Mouse (Mus musculus) lung, embryonic 15.5 days (tissue): ENCODE measurements around the gene Cep95. TPM values are rescaled to one million over a fixed set of nuclear protein-coding genes. Genes with fewer than 3 reads are reported as not detected.

Experiments used
- ATAC-seq: fragments of 200-750 bp; cut with Nextera tagmentation; 2 replicates; pipeline ENCODE4 v1.8.0; 2017; ENCODE audit warnings: moderate number of reproducible peaks, borderline replicate concordance; ENCODE audit not compliant: low FRiP score, low TSS enrichment; ENCODE audit errors: extremely low read depth
- H3K27ac ChIP-seq: fragments of 300-500 bp; sonication (generic); 2 replicates; pipeline ENCODE4 v1.5.1; 2015; ENCODE audit warnings: moderate library complexity, mild to moderate bottlenecking, inconsistent platforms
- H3K27me3 ChIP-seq: fragments of 300-500 bp; sonication (generic); 2 replicates; pipeline ENCODE4 v1.6.1; 2015; ENCODE audit warnings: inconsistent platforms
- H3K36me3 ChIP-seq: fragments of 300-500 bp; sonication (generic); 2 replicates; pipeline ENCODE4 v1.6.1; 2015; ENCODE audit warnings: inconsistent platforms
- H3K4me1 ChIP-seq: fragments of 300-500 bp; sonication (generic); 2 replicates; pipeline ENCODE4 v1.6.1; 2015; ENCODE audit warnings: inconsistent platforms
- H3K4me2 ChIP-seq: fragments of 300-500 bp; sonication (generic); 2 replicates; pipeline ENCODE4 v1.6.1; 2015; ENCODE audit warnings: inconsistent platforms, mild to moderate bottlenecking, moderate library complexity
- H3K4me3 ChIP-seq: fragments of 300-500 bp; sonication (generic); 2 replicates; pipeline ENCODE4 v1.5.1; 2015; ENCODE audit warnings: mild to moderate bottlenecking, inconsistent platforms
- H3K9ac ChIP-seq: fragments of 300-500 bp; sonication (generic); 2 replicates; pipeline ENCODE4 v1.6.1; 2015; ENCODE audit warnings: inconsistent platforms
- H3K9me3 ChIP-seq: fragments of 300-500 bp; sonication (generic); 2 replicates; pipeline ENCODE4 v1.6.1; 2016; ENCODE audit warnings: inconsistent platforms
- WGBS: fragments of 180-500 bp; shearing (Covaris S2); methylation state at CpG from one replicate; pipeline ENCODE4 v1.1.7; 2015; 5-methylcytosine and 5-hydroxymethylcytosine counted together
- polyA plus RNA-seq: library from polyadenylated mRNA; unstranded; fragments of >200 nt; fragmentation: Nextera tagmentation; extraction: Ambion mirVana; gene quantifications from 2 replicates; pipeline ENCODE4 v1.2.1, GENCODE M21; 2015

Gene Cep95
- polyA plus RNA-seq, 1 experiment from 2014 or later, result 21.7 TPM

DNA sequence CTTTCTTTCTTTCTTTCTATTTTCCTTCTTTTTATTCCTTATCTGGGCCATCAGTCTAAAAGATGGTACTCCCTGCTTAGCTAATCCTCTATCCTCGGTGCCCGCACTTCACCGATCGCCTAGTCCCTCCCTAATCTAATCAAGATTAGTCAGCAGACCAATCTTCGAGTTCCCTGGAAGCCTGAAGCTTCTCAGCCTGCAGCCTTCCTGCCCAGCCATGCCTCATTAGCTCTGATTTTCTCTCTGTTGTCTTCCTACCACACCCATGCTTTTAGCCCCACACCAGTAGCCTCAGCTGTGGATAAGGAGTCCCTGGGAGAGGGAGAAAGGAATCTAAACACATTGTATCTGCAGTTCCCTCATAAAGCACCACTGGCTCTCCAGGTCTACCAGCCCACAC, 33.5 kb upstream of the Cep95 start:
- Histone ChIP-seq H3K4me1 (0 out of 2 replicates have a peak, but pooled peaks cover 3% of the 10 kb centered on the region), H3K9ac (no peak overlapping the region), H3K4me3 (no peak overlapping the region), H3K36me3 (no peaks in the 10 kb centered on the region), H3K9me3 (no peaks in the 10 kb centered on the region), H3K27me3 (no peaks in the 10 kb centered on the region), H3K4me2 (no peak overlapping the region), H3K27ac (no peak overlapping the region)
- ATAC-seq, result no peak
- 52% methylated on average over 5 of the region's 5 CpGs for WGBS

DNA sequence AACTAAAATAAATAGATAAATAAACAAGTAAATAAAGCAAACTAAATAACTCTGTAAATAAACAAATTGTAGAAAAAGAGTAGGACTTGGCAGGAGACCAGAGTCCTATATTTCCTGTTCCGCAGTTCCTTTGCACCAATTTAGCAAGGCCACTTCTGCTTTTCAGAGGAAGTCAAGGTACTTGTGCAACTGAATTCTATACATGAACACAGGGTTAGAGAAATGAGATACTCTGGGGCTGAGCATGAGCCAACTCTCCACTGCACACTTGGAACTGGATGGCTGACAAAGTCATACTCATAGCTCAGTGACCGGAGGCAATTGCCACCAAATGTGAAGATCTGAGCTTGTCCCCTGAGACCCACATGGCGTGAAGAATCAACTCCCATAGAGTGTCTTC, 30.0 kb upstream of the Cep95 start:
- Histone ChIP-seq H3K4me3 (no peak overlapping the region), H3K9ac (no peak overlapping the region), H3K27ac (no peak overlapping the region), H3K4me1 (peaks cover 21% of the 10 kb centered on the region), H3K36me3 (no peaks in the 10 kb centered on the region), H3K4me2 (no peak overlapping the region), H3K9me3 (no peaks in the 10 kb centered on the region), H3K27me3 (no peaks in the 10 kb centered on the region)
- no peak for ATAC-seq
- 92% methylated on average over 3 of the region's 3 CpGs for WGBS

DNA sequence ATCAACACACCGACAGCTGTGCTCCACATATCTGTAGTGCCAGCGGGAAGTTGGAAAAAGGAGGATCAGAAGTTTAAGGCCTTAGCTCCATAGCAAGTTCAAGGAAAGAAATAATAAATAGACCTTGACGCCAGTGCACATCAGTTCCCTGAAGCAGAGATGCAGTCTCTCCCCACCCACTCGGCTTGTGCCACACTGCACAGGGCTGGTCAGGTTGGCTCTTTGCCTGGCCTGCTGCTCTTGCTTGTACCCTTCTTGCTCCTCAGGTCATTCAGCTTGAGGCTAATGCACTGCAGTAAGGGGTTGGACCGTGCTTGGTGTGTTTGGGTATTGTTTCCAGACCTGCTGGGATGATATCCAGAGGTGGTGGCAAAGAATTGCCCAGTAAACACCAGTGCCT, 28.5 kb upstream of the Cep95 start:
- H3K36me3 ChIP-seq, result 0 out of 2 replicates have a peak, but pooled peaks cover 4% of the 10 kb centered on the region
- H3K27me3 ChIP-seq, result no peaks in the 10 kb centered on the region
- 85% methylated on average over 5 of the region's 5 CpGs for WGBS
- H3K27ac ChIP-seq, result no peak overlapping the region
- H3K9me3 ChIP-seq, result no peaks in the 10 kb centered on the region
- no peak for ATAC-seq
- H3K4me2 ChIP-seq, result no peak overlapping the region
- peaks cover 21% of the 10 kb centered on the region for H3K4me1 ChIP-seq
- no peak overlapping the region for H3K9ac ChIP-seq
- H3K4me3 ChIP-seq, result no peak overlapping the region

DNA sequence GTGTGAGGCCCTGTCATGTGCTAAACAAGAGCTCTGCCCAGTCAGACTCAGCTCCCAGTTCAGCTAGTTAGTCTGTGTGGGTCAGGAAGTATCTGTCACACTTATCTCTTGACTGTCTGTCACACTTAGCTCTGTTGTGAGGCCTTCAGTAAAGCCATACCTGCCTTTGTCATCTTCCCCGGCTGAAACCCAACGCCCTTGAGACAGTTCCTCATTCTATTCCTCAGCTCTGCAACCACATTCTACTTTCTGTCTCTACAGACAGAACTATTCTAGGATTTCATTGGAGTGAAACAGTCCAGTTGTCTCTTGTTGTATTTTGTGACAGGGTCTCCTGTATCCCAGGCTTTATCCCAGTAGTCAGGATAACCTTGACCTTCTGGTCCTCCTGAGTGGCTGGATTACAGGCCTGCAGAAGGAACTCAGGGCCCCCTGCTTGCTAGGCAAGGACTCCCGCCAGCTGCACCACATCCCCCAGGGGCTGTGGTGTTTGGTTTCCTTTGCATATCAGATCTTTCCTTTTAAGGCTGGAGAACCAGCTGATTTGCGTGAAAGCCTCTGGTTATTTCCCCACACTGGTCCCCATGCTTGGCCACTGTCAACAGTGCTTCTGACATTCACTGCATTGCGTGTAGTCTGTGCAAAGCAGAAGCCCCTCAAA, 26.8 kb upstream of the Cep95 start:
- peak; percentile 88 for ATAC-seq
- Histone ChIP-seq H3K4me3 (no peak overlapping the region), H3K27me3 (no peaks in the 10 kb centered on the region), H3K27ac (peak overlapping the region; percentile 69), H3K4me2 (no peak overlapping the region), H3K9ac (no peak overlapping the region), H3K9me3 (no peaks in the 10 kb centered on the region), H3K4me1 (peaks cover 21% of the 10 kb centered on the region), H3K36me3 (peaks cover 18% of the 10 kb centered on the region)
- WGBS, result 19% methylated on average over 5 of the region's 5 CpGs

DNA sequence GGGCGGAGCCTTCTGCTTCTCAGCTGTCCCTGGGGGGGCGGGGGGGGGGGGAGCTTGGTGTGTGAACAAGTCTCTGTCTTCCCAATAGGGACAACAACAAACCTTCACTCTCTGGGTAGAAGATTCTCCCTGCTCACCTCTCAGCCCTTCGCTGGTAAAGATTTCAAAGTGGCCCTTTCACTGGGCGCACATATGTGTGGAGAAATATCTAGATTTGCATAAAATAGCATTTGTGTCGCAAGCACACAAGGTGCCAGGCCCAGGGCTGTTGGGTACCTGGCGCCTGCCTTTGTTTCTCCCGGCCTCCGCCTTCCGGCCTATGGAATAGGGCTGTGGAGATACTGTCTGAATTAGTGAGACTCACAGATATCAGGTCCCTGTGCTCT, 26.3 kb upstream of the Cep95 start:
- Histone ChIP-seq H3K27ac (peak overlapping the region; percentile 69), H3K36me3 (peaks cover 24% of the 10 kb centered on the region), H3K9me3 (no peaks in the 10 kb centered on the region), H3K27me3 (no peaks in the 10 kb centered on the region), H3K4me1 (peaks cover 21% of the 10 kb centered on the region), H3K4me3 (no peak overlapping the region), H3K9ac (no peak overlapping the region), H3K4me2 (no peak overlapping the region)
- peak; percentile 1; the same call in 1 of the 2 replicates for ATAC-seq
- 70% methylated on average over 9 of the region's 9 CpGs for WGBS

DNA sequence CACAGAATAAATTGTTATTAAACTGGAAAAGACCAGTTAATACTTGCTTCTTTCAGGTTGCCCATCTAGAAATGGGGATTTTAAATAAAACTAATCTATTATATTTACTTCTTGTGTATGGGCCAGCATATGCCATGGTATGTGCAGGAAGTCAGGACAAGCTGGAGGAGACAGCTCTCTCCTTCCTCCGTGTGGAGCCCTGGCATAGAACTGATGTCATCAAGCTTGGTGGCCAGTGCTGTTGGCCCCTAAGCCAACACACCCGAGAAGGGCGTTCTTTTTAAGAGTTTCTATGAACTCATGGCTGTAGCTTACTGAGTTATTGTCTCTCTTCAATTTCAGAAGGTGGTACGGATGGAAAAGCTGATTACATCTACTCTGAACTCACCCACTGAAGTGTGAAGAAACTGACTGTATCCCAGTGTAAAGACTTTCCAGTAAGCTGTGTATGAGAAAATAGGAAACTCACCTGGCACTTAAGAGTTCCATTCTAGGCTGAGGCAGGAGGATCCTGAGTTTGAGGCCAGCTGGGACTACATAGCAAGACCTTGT, 22.4 kb upstream of the Cep95 start:
- H3K9me3 ChIP-seq, result no peaks in the 10 kb centered on the region
- H3K36me3 ChIP-seq, result peaks cover 56% of the 10 kb centered on the region
- no peak overlapping the region for H3K27ac ChIP-seq
- 87% methylated on average over 4 of the region's 4 CpGs for WGBS
- no peak overlapping the region for H3K9ac ChIP-seq
- no peak overlapping the region for H3K4me2 ChIP-seq
- no peaks in the 10 kb centered on the region for H3K27me3 ChIP-seq
- H3K4me3 ChIP-seq, result no peak overlapping the region
- peaks cover 16% of the 10 kb centered on the region for H3K4me1 ChIP-seq
- no peak for ATAC-seq

DNA sequence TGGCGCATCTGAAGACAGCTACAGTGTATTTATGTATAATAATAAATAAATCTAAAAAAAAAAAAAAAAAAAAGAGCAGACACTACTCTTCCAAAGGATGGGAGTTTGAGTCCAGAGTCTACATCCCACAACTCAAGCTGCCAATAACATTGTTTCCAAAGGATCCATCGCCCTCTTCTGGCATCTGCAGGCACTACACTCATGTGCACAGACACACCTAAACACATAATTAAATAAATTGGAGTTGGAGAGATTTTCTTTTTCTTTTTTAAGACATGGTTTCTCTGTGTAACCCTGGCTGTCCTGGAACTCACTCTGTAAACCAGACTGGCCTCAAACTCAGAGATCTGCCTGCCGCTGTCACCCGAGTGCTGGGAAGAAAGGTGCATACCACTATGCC, 21.5 kb upstream of the Cep95 start:
- no peak for ATAC-seq
- Histone ChIP-seq H3K9ac (no peak overlapping the region), H3K36me3 (peaks cover 61% of the 10 kb centered on the region), H3K4me3 (no peak overlapping the region), H3K4me2 (no peak overlapping the region), H3K27me3 (no peaks in the 10 kb centered on the region), H3K9me3 (no peaks in the 10 kb centered on the region), H3K27ac (no peak overlapping the region), H3K4me1 (peaks cover 8% of the 10 kb centered on the region)
- WGBS, result 93% methylated on average over 4 of the region's 4 CpGs

DNA sequence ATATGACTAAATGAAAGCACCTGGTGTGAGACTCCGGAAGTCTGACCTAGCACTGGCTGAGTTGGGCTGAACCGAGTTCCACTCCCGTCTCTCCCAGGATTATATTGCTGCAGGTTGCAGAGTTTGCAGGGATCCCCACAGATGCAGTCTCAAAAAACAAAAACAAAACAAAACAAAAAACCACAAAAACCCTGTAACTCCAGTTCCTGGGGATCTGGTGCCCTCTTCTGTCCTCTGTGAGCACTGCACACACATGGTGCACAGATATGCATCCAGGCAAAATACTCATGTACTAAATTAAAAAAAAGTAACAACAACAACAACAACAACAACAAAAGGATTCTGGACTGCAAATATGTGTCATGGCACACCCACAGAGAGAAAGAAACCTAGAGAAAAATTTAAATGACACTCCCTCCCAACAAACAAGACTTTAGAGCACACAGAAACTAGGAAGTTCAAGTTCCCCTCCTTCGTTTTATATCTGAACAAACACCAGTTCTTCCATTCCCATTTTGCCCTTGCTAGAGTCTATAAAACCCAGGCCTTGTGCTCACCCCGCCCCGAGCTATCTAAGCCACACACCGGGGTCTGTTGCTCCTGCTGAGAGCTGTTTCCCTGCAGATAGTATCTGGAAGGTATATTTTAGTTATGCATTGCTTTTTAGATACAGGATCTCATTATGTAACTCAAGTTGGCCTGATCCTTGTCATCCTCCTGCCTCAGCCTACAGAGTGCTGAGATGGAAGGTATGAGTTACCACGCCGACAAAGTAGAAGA, 18.7 kb upstream of the Cep95 start:
- Histone ChIP-seq H3K27ac (no peak overlapping the region), H3K9ac (no peak overlapping the region), H3K4me1 (no peaks in the 10 kb centered on the region), H3K9me3 (no peaks in the 10 kb centered on the region), H3K27me3 (no peaks in the 10 kb centered on the region), H3K36me3 (peaks cover 85% of the 10 kb centered on the region), H3K4me3 (no peak overlapping the region), H3K4me2 (no peak overlapping the region)
- ATAC-seq, result no peak
- 95% methylated on average over 9 of the region's 9 CpGs for WGBS

DNA sequence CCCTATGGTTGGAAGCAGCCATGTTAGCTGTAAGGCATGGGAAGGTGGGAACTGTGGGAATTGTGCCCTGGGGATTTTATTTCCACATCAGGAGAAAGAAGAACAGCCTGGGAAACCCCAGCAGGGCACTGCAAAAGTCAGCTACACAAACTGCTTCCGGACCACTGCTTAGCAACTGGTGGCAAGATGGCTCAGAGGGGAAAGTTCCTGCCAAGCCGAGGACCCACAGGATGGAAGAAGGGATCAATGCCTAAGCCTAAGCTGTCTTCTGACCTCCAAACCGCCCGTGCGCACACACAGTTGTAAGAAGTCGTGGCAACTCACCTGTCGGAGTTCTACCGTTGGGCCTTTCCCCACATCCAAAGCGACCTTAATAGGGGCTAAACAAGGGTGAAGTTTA, 16.0 kb upstream of the Cep95 start:
- H3K4me1 ChIP-seq, result peaks cover 8% of the 10 kb centered on the region
- no peak overlapping the region for H3K27ac ChIP-seq
- 92% methylated on average over 9 of the region's 9 CpGs for WGBS
- no peak overlapping the region for H3K4me2 ChIP-seq
- H3K9me3 ChIP-seq, result no peaks in the 10 kb centered on the region
- H3K36me3 ChIP-seq, result peaks cover 73% of the 10 kb centered on the region
- H3K9ac ChIP-seq, result no peak overlapping the region
- no peak overlapping the region for H3K4me3 ChIP-seq
- no peaks in the 10 kb centered on the region for H3K27me3 ChIP-seq
- no peak for ATAC-seq

DNA sequence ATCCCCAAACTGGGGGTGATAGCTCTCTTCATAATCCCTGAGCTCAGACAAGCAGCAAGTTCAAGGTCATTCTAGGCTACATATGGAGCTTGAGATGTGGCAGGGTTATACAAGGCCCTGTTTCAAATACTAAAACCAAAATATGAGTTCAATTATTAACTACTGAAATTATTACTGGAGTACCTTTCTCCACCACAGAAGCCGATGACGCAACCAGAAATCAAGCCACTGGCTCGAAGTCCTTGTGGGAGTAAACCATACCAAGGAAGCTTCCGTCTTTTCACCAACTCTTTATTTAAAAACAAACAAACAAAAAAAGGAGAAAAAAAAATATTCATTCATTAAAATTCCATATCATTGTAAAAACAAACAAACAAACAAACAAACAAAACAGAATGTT, 12.1 kb upstream of the Cep95 start:
- Histone ChIP-seq H3K4me3 (no peak overlapping the region), H3K27me3 (no peaks in the 10 kb centered on the region), H3K4me2 (no peak overlapping the region), H3K9me3 (no peaks in the 10 kb centered on the region), H3K4me1 (peaks cover 11% of the 10 kb centered on the region), H3K9ac (no peak overlapping the region), H3K36me3 (peaks cover 57% of the 10 kb centered on the region), H3K27ac (no peak overlapping the region)
- no peak for ATAC-seq
- 87% methylated on average over 4 of the region's 4 CpGs for whole genome bisulfite sequencing

DNA sequence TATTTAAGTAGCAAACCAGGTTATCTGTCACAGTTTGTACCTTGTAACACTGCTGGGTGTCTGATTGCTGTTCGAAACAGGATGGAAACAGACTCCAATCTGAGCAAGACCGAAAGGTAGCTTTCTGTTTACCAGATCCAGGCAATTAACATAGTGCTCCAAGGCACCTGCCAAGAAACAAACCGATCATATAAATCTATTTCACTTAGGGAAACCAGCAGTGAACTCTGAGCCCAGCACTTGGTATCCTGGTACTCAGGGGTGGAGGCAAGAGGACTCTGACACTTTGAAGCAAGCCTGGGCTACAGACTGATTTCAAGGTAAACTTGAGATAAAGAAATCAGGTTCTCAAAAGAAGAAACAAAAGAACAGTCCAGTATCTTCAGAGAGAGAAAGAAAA, 11.7 kb upstream of the Cep95 start:
- Histone ChIP-seq H3K27me3 (no peaks in the 10 kb centered on the region), H3K4me1 (peaks cover 11% of the 10 kb centered on the region), H3K4me3 (no peak overlapping the region), H3K36me3 (peaks cover 57% of the 10 kb centered on the region), H3K9me3 (no peaks in the 10 kb centered on the region), H3K27ac (no peak overlapping the region), H3K4me2 (0 out of 2 replicates have a peak overlapping the region, but pooled peaks have one; percentile 11), H3K9ac (no peak overlapping the region)
- ATAC-seq, result no peak
- WGBS, result 93% methylated on average over 3 of the region's 3 CpGs

DNA sequence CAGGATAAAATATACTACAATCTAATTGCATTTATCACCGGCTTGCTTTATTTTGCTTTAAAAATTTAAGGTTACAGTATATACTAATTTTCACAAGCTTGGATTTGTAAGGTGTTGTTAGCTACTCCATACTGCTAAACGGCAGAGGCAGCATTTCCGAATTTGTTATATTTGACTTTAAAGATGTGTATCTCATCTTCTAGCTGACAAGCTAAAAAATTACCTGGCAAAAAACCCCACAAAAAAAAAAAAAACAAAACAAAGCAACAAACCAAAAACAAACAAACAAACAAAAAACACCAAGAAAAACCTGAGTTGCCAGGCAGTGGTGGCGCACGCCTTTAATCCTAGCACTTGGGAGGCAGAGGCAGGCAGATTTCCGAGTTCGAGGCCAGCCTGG, 10.9 kb upstream of the Cep95 start:
- Histone ChIP-seq H3K4me3 (peak overlapping the region; percentile 71), H3K9ac (no peak overlapping the region), H3K4me1 (peaks cover 17% of the 10 kb centered on the region), H3K9me3 (no peaks in the 10 kb centered on the region), H3K36me3 (peaks cover 58% of the 10 kb centered on the region), H3K27me3 (no peaks in the 10 kb centered on the region), H3K4me2 (peak overlapping the region; percentile 68; the same call in 1 of the 2 replicates), H3K27ac (no peak overlapping the region)
- ATAC-seq, result no peak
- 84% methylated on average over 7 of the region's 7 CpGs for WGBS
